Mouse (Mus musculus): ENCODE data around the gene Tns1.

Tns1 gene

DNA sequence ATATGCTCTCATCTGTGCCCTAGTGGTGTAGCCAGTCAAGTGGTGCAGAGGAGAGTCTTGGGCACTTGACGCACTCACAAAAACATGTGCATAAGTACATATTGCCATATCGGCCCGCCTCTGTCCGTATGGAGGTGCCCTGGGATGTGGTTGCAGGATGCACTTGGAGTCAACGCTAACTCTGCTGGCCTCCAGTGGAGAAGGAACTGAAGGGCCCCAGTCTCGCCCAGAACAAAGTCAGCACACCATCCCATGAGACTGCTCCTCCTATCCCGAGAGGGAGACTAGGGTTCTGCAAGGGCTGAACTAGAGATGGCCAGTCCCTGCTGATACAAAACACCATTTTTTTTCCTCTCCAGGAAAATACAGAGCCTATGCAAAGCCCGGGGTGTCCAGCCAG is 1.0 kb downstream of the Tns1 start:
- DNase-seq (ENCODE audit: low read depth, low spot score): no peak

DNA sequence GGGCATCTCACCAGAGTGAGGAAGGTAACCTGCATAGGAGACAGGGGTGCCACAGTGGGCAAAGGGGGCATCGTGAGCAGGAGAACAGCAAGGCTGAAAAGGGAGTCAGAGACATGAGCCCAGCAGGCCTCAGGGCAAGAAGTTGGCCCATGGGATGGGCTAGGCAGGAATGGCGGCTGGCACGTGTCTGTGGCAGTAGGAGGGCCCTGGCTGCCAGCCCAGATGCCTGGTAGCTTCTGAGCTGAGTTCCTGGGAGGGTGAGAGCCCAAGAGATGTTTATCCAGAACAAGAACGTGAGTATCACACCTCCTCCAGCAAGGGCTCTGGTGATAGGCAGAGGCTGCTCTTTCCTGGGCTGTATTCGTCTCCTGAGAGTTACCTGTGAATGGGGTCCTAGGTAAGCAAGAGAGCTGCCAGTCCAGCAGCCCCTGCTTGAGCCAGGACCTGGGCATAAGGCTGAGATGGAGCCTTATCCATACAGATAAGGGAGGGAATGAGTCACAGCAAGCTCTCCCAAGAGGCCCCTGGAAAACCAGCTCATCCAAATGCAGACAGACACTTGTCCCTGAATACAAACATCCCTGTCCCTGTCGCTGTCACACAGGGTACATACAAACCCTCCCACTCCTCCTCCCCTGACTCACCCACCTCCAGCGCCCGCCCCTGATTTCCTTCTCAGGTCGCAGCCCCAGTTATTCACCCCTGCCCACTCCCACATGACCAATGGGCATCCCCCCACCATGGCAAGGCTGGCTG is 2.2 kb downstream of the Tns1 start:
- DNase-seq (ENCODE audit: low read depth, low spot score): no peak

DNA sequence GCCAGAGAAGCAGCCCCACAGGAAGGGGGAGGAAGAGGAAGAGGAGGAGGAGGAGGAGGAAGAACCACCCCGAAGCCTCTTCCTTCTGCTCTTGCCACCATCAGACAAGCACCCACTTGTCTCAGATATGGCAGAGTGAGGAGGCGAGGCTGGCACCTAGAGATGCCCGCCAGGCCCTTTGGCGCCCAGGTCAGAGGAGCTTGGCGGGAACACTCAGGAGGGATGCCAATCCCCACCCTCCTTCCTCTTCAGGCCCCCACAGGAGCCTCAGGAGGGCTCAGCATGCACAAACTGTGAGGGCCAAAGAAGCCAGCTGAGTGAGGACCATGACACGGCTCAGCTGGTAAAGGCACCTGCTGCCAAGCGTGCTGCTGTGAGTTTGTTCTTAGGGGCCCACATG is 3.1 kb downstream of the Tns1 start:
- no peak for DNase-seq (ENCODE audit: low read depth, low spot score)

DNA sequence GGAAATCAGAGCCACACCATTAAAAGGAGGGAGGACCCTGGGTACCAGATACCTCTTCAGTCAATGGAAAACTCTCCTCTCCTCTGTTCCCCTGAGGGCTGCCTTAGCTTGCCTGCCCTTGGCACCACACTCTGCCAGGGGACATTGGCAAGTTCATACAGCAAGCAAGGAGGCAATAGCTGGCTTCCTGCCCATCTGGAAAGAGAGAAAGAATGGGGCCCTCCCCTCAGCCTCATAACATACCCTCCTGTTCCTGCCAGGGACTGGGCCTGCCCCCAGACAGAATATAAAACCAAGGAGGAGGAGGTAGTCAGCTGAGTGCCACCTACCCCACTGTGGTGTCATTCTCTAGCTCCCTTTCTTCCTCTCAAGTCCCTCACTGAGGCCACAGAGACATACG is 5.1 kb downstream of the Tns1 start:
- DNase-seq (ENCODE audit: low read depth, low spot score): no peak

DNA sequence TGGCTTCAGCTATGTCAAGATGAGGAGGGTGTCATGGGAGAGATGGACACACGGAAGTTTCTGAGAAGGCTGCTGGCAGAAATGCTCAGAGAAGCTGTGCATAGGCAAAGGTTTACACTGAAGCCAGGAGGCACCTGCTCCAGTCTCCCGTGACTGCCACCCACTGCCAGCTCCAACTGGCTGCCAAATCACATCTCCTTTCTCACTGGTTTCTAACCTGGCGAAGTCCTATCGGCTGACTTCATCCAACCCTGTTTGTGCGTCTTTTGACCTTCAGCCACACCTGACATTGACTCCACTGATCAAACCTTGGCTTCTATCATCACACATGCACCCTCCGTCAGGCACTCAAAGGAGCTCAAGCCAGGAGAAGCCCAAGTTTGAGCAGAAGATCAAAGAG is 6.4 kb downstream of the Tns1 start:
- DNase-seq (ENCODE audit: low read depth, low spot score): no peak

DNA sequence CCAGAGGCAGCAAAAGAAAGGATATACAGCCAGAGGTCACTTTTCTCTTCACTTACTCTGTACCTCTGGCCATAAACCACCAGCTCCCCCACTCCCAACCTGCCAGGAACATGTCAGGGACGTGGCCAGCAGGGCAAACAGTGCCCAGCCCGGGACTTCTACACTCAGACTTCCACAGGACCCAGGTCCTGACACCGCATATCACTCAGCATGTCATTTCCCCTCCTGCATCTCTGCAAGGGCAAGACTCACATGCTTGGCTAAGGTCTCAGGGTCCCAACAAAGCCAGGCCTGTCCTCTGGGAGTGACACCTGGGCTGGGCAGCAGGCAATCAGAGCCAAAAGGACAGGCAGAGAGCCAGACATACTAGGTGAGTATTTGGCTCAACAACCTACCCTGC is 11.2 kb downstream of the Tns1 start:
- DNase-seq (ENCODE audit: low read depth, low spot score): no peak

DNA sequence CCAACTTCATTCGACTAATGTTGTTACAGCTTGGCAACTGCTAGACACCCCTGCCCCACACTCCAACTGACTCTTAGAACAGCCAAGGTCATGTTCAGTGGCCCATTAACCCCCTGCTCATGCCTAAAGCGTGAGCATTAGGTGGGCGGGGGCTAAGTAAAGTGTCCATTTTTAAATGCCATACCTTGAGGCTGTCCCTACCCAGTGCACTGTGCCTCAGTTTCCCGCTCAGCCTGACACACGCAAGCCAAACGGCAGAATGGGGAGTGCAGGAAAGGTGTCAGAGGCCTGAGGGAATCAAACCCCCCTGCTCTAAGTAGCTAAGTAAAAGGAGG is 12.6 kb downstream of the Tns1 start:
- peak; percentile 91 for DNase-seq (ENCODE audit: low read depth, low spot score)

DNA sequence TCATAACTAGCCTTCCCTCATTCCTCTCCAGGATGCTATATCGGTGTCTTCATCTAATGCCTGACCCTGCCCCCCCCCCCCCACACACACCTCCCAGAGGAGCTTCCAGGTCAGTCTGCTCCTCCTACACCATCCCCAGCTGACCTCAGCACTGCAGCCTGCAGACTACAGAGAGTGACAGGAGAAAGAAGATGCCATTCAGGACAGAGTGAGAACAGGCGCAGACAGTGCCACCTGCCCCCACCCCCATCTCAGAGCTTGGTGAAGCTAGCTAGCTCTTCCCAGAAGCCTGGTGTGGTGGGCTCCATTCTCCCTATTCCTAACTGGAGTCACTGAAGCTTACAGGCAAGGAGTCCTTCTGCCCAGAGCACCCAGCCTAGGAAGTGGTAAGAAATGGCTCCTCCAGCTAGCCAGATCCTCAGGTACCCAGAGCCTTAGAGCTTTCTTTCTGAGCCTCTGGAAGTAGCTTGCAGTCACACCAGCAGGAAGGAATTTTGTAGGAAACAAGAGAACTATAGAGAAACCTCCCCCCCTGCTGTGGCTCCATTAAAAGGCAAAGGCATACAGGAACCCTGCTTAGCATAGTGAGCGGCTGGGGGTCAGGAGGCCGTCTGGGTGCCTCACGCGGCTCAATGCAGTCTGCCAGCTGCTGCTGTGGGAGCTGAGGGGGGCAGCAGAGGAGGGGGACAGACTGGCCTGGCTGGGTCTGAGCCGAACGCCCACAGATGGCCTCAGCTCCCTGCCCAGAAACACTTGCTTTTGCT is 13.1 kb downstream of the Tns1 start:
- DNase-seq (ENCODE audit: low read depth, low spot score): peak; percentile 98

DNA sequence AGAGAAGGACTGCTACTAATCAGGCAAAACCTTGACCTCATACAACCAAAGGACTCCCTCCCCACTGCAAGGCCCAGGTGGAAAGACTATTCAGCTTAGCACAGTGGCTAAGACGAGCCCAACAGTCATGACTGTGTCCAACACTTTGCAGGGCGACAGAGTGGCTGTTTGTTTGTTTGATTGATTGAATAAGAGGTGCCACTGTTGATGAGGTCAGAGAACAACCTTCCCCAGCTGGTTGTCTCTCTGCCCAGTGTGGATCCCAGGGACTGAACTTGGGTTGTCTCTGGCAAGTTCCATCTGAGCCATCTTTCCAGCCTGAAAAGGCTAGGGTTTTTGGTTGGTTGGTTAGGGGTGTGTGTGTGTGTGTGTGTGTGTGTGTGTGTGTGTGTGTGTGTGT is 14.6 kb downstream of the Tns1 start:
- no peak for DNase-seq (ENCODE audit: low read depth, low spot score)

DNA sequence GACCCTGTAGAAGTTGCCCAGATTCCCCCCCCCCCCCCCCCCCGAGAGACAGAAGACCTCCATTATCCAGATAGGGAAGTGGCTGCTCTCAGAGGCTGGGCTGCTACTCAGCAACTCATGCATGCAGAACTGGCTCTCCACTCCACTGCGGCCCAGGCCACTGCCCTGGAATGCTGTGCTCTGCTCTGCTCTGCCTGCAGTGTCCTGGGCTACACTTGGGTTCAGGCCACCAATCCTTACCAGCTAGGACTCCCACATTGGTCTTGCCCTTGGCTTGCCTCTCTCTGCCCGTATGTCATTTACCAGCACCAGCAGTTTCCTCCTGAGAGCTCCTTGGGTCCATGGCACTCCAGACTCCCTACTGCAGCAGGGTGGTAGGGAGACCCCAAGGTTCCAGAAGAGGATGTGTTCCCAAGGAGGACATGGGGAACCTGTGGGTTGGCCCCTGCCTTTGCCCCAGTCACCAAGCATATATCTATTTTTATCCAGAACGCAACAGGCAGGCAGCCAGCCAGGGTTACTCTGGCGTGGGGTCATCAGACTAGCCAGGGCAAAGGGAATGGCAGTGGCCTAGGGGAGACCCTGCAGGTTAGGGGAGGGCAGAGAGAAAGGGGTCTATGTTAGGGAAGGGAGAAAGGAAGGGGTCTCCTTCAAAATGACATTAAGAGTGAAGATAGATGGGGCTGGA is 16.2 kb downstream of the Tns1 start:
- no peak for DNase-seq (ENCODE audit: low read depth, low spot score)

DNA sequence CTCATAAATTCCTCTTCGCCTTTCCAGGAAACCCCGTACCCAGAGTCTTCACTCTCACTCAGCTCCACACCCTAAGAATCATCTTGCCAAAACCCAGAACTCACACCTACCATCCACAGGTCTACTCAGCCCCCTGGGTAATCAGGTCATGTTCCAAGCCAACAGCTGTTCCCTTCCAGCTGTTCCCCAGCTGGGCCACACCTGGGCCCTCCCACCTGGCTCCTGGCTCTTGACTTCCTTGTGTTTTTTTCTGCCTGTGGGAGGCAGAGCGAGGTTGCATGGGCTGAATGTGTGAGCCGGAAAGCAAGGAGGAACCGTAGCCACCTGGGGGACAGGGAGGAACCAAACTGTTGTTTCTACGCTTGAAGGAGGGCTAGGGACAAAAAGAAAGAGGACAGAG is 18.0 kb downstream of the Tns1 start:
- DNase-seq (ENCODE audit: low read depth, low spot score): peak; percentile 64

DNA sequence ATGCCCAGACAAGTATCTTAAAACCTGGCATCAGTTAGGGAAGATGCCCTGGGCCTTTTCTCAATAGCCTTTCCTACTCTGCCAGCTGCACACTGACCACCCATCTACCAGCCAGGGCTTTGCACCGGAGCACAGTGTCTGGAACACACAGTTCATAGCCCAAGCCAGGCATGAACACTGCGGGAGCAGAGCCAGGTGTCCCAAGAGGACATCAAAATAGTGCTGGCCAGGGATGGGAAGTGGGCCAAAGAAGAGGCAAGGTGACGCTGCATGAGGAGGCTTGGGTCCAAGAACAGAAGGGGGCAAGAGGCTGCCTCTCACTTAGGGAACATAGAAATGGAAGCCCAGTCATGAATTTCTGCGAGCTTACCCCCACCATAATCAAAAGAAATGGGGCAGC is 18.6 kb downstream of the Tns1 start:
- DNase-seq (ENCODE audit: low read depth, low spot score): no peak

DNA sequence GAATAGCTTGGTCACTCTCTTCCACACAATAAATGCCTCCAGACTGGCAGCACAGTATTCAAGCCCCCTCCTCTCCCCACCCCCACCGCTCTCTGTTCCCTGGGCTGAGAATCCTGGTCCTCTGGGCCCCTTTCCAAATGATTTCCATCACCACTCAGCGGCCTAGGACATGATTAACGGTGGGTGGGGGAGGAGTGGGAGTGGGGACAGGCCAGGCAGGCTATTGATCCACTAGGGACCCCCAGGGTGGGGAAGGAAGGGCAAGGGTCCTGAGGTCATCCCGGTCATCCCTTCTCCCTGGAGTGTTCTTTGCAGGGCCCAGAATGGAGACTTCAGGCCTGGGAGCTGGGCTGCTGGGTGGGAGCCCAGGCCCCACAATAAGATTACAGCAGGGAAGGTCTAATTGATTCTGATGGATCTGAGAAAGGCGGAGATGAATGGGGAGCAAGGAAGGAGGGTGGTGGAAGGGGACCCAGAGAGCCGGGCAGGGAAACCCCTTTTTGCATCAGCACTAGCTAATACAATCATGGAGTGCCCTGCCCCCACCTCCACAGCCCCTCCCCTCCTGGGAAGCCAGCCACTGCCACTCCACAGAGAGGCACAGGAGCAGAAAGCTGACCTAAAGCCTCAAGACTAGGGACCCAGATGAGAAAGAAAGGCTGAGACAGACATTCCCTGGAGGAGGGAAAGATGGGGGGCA is 20.4 kb downstream of the Tns1 start:
- DNase-seq (ENCODE audit: low read depth, low spot score): no peak

DNA sequence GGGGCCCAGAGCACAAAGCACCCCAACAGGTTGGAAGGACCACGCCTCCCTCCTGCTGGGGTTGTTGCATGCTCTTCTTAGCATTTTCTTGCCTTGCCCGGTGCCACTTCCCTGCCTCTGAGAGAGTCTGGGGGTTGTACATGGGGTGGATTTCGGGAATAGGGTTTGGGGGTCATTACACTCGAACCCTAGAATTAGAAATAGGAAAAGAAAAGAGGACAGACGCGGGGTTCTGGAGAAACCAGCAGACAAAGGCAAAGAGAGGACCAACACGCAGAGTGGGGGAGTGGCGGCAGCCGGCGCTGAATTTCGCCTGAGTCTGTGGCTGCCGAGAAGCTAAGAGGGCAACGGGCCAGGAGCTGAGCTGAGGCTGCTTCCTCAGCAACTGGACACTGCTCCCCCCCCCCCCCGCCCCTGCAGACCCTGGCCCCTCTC is 25.2 kb downstream of the Tns1 start:
- no peak for DNase-seq (ENCODE audit: low read depth, low spot score)

DNA sequence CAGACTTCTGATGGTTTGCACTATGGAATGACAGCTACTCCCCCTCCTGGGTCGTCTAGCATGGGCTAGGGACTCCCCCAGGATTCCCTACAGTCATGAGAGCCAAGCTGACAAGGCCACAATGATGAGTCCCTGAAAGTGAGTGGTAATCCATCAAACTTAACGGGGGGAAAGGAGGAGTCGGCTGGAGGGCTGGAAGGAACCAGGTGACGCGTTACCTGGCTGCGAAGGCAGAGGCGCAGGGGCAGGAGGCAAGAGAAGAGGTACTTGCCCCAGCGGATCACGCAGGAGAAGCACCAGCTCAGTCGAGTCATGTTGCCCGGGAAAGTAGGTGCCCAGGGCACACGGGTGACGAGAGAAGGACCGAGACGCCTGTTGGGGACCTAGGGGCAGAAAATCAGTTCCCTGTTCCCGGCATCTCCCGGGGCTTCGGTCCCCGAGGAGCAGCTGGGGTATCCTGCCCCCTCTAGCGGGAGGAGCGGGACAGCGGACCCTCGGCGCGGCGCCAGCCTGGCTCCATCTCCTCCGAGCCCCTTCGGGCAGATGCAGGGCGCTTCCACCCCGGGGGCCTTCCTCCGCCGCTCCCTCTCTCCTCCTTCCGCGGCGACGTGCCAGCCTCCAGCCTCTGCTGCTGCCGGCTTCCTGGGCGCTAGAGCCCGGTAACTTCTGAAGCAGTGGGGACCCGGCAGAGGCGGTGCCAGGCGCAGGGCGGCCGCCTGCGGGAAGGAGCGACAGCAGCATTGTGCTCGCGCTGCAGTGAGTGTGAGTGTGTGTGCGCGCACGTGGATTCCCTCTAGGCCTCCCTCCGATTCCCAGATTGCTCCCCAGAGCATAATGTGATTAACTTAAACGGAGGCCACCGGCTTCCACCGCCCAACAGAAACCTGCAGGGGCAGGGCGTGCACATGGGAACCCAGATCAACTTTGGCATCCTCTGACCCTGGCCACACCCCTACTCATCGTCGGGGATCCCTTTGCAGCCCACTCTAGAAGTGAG is 25.9 kb downstream of the Tns1 start:
- DNase-seq (ENCODE audit: low read depth, low spot score): peak; percentile 71

DNA sequence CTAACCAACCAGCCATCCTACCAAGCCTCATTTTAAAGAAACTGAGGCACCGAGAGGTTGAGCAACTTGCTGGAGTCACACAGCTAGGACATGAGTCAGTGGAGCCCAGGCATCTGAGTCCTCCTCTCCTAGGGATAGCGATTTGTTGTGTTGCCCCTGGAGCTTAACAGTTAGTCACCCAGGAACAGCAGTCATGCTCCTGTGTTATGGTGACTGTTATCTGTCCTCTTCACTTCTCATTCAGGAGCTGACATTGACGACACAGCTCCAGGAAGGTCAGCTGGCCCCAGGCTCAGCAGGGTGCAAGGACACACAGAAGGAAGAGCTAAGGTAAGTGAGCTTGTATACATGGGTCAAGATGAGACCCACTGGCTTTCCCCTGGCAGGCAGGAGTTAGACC is 28.5 kb downstream of the Tns1 start:
- no peak for DNase-seq (ENCODE audit: low read depth, low spot score)

DNA sequence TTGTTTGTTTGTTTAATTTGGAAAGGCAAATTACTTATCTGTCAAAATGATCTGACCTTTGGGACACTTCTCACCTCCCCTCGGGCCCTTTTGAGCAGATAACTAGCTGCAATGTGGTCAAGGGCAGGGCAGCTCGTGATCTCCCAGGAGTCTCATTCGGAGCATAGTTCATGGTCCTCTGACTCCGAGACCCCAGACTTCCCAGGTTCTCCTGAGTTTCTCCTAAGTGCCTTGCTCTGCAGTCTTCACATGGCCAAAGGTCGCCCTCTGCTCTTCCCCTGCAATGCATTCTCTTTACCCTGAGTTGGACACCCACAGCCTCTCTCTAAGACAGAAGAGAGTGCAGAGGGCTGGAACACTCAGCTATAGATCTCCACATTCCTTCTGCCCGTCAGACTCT is 29.0 kb downstream of the Tns1 start:
- no peak for DNase-seq (ENCODE audit: low read depth, low spot score)

DNA sequence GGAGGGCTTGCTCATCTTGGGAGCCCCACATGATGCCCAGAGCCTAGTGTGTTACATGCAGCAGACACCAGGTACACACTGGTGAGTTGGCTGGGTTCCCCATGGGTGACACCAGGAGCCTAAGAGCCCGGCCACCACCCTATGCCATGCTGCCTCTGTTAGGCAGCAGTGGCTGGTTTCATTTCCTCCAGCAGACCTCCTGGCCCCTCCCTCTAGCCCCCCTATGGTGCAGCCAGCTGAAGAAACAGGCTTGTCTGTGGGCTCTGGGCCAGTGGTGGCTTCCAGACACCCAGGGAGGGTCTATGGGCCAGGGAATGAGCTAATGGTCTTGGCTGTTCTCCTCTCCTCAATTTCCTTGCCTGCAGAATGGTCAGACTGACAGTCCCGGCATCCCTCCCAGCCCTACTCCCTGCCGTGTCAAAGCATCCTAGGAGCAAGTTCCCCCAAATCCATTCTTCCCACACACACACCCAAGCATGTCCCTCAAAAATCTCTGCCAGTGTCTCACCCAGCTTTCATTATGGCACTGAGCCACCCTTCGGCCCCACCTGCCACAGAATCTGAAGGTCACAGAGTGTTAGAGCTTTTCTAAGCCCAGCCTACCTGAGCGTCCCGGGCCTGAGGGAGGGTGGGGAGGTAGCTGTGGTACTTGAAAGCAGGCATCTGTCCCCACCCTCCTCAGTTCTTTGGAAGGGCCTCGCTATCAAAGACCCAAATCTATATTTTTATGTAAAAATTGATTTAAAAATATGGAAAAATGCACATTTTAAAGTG is 29.6 kb downstream of the Tns1 start:
- DNase-seq (ENCODE audit: low read depth, low spot score): peak; percentile 90

DNA sequence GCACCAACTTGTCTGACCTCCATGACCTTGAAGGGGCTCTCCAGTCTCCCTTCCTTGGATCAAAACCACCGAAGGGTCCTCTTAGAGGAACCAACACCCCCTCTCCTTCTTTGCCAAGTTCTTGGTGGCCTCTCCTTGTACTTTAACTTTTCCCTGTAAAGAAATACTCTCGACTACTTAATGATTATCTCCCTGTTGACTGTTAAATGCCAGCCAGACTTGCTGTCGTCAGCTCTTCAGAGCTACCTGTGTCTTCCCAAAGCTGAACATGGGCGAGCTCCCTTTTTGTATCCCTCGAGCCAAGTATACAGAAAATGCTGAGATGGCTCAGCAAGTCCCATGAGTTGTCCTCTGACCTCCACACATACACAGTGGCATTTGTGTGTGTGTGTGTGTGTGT is 30.8 kb downstream of the Tns1 start:
- peak; percentile 36 for DNase-seq (ENCODE audit: low read depth, low spot score)

DNA sequence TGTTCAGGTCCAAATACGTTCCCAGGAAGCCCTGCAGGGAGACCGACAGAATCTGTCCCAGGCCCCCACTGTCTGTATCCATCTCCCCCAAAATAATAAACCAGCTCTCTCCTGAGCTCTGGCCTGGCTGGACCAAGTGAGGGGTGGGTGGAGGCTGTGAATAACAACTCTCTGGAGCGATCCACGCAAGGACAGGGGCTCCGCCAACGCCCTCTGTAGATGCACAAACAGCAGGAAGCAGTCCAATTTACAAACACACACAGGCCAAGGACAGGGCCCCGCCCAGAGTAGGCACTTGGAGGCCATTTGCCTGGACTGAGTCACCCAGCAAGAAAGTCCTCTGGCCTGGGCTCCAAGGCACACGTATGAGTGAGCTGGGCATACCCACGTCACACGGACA is 32.0 kb downstream of the Tns1 start:
- DNase-seq (ENCODE audit: low read depth, low spot score): peak; percentile 75
